Mouse (Mus musculus) brown adipose tissue, adult 24 weeks (tissue): Measurements from ENCODE around the gene Tas2r134. TPM values are rescaled to one million over a fixed set of nuclear protein-coding genes. Genes with fewer than 3 reads are reported as not detected.

Experiments used
- H3K27ac ChIP-seq: fragments of 200-500 bp; replicated peaks from 2 replicates; pipeline ENCODE4 v1.5.1; 2012; ENCODE audit warnings: low read depth, mild to moderate bottlenecking, low read length
- H3K4me1 ChIP-seq: fragments of 200-500 bp; 2 replicates; pipeline ENCODE4 v1.6.1; 2012; ENCODE audit warnings: low read length, mixed read lengths; ENCODE audit not compliant: control insufficient read depth, insufficient read depth, insufficient read length
- H3K4me3 ChIP-seq: fragments of 200-500 bp; 2 replicates; pipeline ENCODE4 v1.5.1; 2012; ENCODE audit warnings: low read depth, mild to moderate bottlenecking, low read length, moderate library complexity; ENCODE audit not compliant: insufficient read depth
- polyA plus RNA-seq: library from polyadenylated mRNA; stranded (reverse); fragments of >200 nt; gene quantifications from 2 replicates; pipeline ENCODE4 v1.2.4, GENCODE M21; 2012; ENCODE audit not compliant: missing spikeins, insufficient read depth, insufficient read length

Gene Tas2r134
- not detected in 2 replicates for polyA plus RNA-seq

DNA sequence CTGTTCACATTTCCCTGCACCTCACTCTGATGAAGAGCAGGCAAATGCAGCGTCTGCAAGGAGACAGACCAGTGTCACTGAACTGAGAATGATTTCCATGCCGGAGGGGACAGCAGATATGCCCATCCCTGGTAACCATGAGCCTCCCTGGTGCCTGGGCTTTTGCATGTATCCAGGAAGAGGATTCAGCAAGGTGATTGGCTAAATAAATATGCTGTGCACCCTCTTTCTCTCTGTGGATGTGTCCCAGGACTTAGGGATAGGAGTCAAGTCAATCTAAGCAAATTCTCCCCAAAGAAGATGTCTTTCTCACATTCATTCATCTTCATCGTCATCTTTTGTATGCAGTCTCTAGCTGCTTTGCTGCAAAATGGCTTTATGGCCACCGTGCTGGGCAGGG is at the start of gene Tas2r134:
Tas2r134 (plus strand) TSS at position 301 of the 400 bp plus-strand sequence.
- H3K4me1 ChIP-seq, result no peaks in the 10 kb centered on the region
- H3K27ac ChIP-seq, result no peak within 1 kb of the TSS
- H3K4me3 ChIP-seq, result no peak within 1 kb of the TSS

DNA sequence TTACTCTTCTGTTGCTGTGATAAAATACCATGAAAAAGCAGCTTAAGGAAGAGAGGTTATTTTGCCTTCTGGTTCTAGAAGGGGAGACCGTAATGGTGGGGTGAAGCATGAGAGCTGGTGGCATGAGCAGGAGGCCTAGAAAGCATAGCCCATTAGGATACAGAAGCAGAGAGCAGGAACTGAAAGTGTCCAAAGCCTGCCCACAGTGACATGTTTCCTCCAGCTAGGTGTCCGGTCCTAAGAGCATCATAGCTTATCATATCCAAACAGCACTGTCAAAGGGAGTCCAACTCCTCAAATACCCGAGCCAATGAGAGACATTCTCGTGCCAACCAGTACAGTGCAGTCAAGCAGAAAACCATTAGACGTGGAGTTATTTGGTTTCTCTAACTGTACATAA is 47.5 kb upstream of the Tas2r134 start:
- no peak overlapping the region for H3K4me3 ChIP-seq
- no peak overlapping the region for H3K27ac ChIP-seq
- no peaks in the 10 kb centered on the region for H3K4me1 ChIP-seq

DNA sequence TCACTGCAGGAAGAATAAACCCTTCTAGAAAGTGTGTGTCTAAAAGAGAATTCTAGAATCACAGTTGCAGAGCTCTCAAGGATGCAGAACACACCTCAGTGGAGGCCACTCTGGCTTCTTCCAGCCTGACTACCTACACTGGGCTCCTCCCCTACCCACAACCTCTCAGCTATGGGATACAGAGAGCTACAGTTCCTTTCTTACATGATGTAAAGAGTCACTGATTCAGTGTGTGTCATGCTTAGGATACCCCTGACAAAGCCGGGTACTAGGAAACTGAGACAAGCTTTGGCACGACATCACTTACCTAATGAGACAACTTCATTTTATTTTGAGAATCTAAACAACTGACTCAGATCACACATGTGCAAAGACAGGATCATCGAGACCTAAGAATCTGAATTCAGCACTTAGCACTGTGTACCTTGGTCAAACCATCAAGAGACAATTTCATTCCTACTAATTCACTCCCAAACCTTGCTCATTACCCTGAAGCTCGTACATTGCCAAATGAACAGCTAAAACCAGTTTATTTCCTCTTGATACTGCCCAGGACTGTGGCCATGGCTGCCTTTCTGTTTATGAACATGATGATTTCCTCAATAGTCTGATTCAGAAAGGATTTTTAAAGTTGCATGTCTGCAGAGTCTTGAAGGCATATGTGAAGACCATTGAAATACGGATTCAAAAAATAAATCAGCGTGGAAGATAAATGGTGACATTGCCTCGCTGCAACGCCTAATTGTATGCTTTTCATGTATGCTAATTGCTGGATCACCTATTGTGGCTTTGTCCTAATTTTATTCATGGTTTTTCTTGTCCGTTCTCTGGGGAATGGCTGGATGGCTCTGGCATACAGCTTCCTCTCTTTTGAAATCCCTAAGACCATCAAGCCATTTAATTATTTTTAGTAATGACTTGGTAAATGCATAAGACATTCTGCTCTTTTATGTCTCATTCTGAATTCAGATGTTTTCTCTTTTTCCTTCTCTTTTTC is 43.0 kb upstream of the Tas2r134 start:
- H3K4me1 ChIP-seq, result no peaks in the 10 kb centered on the region
- no peak overlapping the region for H3K27ac ChIP-seq
- H3K4me3 ChIP-seq, result no peak overlapping the region

DNA sequence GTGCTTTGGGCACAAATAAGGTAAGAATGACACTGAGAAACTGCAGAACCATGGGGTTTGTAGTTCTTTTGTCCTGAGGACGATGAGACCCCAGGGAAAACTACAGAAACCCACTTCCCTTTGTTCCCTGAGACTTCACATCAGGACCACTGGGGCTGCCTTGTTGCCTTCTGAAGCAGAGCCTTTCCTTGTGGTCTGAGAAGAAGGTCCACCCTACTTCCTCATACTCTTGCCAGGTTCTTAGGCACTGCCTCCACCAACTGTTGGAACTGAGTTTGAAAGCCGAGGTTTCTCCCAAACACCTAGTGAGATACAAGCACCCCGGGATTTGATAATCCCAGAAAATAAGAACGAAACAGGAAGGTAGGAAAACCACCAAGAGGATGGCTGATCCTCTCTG is 39.0 kb upstream of the Tas2r134 start:
- Histone ChIP-seq H3K4me1 (no peaks in the 10 kb centered on the region), H3K4me3 (no peak overlapping the region), H3K27ac (no peak overlapping the region)

DNA sequence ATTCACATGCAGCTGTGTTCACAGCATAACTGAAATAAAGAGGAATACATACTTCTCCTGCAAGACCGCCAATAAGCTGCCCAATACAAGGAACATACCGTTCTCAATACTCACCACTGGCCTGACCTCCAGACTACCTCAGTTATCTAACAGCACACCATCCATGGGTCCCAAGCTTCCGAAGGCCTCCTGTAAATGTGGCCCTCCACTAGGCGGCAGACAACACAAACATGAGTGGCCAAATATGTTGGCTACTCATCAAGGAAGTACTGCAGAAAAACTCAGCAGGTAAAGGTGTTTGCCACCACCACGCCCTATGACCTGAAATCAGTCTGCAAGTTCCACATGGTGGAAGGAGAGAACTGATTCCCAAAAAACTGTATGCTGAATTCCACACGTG is 38.4 kb upstream of the Tas2r134 start:
- Histone ChIP-seq H3K4me1 (no peaks in the 10 kb centered on the region), H3K27ac (no peak overlapping the region), H3K4me3 (no peak overlapping the region)

DNA sequence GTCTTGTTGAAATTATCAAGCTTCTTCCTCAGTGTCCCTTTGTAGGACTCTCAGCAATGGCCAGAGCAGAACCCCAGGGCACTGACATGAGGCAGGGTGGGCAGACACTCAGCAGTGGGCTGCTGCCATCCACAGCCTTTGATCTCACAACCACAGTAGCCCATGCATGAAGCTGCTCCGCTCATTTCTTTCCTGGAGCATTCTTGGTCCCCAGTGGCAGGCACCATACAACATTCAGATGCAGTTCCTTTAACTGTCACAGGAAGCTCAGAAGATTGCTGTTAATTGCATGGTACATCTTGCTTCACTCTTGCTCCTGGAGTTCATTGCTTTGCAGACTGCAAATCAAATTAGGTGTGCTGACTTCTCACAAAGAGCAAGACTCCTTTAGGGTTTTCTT is 37.7 kb upstream of the Tas2r134 start:
- H3K27ac ChIP-seq, result no peak overlapping the region
- H3K4me3 ChIP-seq, result no peak overlapping the region
- no peaks in the 10 kb centered on the region for H3K4me1 ChIP-seq

DNA sequence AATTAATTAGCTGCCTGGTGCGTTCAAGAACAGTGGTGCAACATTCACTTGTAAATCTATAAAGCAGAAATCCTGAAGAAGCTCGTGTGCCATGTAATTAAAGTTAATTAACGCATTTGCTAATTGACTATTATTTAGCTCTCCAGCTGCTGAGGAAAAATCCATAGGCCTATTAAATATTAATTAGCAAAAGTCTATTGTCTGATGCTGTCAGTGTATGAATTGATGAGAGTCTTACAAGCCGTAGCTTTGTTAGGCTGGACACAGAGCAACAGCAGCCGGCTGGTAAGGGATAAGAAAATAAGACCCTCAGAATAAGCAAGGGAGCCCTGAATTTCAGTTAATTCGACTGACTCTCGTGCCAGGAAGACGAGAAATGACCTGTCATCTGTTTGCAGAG is 37.0 kb upstream of the Tas2r134 start:
- H3K4me3 ChIP-seq, result no peak overlapping the region
- H3K4me1 ChIP-seq, result no peaks in the 10 kb centered on the region
- no peak overlapping the region for H3K27ac ChIP-seq

DNA sequence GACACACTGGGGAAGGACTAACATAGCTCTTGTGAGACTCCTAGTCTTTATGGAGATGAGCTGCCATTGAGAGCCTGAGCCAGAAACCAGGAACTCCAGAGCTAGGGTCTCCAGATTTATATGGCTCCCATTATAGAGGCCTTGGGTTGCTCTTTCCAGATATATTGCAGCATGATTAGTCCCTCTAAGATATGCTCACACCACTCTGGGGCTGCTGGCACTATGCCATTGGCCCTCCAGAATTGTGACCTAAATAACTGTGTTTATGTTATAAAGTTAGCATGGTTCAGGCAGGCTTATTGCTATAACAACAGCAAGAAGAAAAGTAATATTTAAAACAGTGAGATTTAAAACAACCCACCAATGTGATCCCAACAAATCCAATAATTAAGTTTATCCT is 35.2 kb upstream of the Tas2r134 start:
- Histone ChIP-seq H3K27ac (no peak overlapping the region), H3K4me3 (no peak overlapping the region), H3K4me1 (no peaks in the 10 kb centered on the region)

DNA sequence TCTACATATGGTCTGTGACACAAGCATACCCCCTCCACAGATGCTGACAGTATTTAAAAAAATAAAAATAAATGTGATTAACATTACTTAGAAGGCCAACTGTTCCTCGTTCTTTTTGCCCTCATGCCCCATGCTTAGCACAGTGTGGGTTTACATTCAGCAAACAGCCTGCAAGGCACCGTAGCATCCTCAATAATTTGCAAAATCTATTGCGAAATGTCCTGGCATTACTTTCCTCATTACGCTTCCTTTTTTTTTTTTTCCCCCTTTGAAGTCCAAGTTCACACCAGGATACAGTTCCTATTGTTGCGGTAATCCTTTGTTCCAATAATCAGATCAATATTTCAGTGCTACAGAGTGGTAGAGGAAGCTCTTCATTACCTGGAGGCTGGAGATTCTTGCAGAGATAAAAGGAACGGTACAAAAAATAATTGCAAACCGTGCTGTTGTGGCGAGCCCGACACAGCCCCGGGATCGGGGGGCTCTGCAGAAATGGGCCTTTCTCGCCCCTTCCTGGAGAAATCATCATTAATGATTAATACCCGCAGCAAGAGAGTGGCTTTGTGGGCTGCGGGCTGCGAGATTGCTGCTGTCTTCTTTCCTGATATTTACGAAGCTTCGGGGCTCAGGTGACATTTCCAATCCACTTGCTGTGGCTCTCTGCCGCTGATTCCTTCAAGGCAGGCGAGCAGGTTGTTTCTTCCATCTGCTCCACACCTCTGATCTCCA is 27.7 kb upstream of the Tas2r134 start:
- no peak overlapping the region for H3K27ac ChIP-seq

DNA sequence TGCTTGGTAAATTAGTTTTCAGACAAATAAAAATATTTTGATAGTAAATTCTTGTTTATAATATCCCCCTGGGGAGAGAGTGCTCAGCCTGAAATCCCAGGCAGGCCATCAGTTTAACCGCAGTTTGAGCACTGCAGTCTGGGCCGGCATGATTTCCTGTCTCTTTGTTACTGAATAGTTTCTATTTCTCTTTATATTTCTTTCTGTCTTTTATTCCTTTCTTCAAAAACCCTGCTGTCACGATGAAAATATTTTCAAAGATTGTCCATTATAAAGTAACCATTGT is 27.2 kb upstream of the Tas2r134 start:
- Histone ChIP-seq H3K27ac (no peak overlapping the region), H3K4me3 (no peak overlapping the region), H3K4me1 (no peaks in the 10 kb centered on the region)

More for the DNA sequence above, 27.7 kb upstream of the Tas2r134 start:
- H3K4me3 ChIP-seq, result no peak overlapping the region
- no peaks in the 10 kb centered on the region for H3K4me1 ChIP-seq

DNA sequence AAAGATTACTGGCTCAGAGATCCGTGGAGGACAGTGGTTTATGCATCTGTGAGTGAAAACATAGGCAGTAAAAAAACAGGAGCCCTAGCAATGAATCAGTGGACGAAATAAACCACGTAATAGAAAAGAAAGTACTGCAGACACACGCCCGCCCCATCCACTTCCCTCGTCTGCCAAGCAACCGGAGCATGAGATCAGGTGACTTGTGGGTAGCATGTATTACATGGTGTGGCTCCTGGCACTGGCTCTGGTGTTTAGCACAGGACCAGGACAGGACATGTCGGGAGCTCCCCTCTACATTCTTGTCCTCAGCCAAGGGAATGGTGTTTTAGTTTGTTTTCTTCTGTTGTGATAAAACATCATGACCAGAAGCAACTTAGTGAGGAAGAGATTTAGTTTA is 26.4 kb upstream of the Tas2r134 start:
- no peaks in the 10 kb centered on the region for H3K4me1 ChIP-seq
- no peak overlapping the region for H3K27ac ChIP-seq
- H3K4me3 ChIP-seq, result no peak overlapping the region

DNA sequence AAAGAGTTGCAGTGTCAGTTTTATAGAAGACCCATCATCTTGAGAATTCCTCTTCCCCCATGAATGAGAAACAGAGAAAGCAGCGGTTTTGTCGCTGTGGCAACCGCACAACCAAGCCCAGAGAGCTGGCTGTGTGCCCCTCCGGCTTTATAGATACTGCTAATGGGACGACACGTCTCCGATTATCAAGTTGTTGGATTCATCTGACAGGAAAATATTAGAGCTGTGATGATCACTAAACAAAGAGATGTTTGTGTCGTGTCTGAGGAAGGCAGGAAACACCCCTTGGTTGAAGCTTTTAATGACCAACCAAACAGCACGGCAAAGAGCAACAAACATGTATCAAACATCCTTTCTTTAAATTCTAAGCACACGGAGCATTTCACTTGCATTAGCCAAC is 17.0 kb upstream of the Tas2r134 start:
- H3K4me1 ChIP-seq, result no peaks in the 10 kb centered on the region
- no peak overlapping the region for H3K4me3 ChIP-seq
- H3K27ac ChIP-seq, result no peak overlapping the region

DNA sequence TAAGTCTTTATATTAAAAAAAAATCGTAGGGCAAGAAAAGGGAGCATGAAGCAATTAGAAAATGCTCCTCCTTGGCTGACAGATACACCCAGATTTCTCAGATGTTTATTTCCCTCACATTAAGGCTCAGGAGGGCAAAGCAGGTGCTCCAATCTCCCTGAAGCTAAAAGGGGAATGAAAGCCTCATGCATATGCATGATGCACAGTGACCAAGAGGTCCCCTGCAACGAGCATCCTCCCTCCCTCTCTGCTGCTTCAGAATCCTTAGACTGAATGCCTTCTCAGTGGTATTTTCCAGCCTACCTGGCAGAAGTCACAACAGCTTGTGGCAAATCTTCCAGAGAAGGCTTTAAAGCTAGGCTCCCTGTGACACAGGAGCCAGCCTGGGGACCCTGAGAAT is 16.4 kb upstream of the Tas2r134 start:
- Histone ChIP-seq H3K4me1 (no peaks in the 10 kb centered on the region), H3K4me3 (no peak overlapping the region), H3K27ac (no peak overlapping the region)

DNA sequence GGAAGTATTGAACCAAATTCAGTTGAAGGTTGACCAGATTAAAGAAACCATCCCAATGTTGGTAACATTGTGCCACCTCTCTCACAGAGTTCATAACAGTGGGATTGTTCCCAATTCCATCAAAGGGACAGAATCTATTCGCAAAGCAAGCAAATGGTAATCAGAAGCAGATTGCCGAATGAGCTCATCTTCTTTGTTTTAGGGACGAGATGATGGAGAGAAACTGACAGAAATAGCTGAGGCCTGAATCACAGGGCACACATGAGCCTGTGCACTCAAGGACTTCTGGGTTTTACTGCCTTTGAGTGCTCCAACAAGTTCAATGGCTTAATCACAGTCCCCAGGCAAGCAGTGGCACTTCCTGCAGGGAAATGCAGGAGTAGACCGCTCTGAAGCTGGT is 13.6 kb upstream of the Tas2r134 start:
- Histone ChIP-seq H3K27ac (no peak overlapping the region), H3K4me3 (no peak overlapping the region), H3K4me1 (no peaks in the 10 kb centered on the region)

DNA sequence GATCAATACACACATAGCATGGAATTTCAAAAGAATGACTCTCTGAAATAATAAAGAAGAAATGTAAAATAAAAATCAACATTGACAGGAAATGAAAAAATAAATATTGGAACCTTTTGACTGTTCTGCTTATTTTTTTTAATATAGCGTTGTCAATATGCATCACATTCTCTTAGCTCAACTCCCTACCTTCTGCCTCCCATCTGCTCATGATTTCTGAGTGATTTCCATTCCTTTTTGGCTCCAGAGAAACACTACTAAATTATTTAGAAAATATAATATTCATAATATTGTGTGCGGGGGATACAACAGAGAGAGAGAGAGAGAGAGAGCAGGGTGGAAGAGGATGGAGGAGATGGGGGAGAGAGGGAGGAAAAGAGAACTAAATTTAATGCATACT is 5.4 kb upstream of the Tas2r134 start:
- Histone ChIP-seq H3K27ac (no peak overlapping the region), H3K4me1 (no peaks in the 10 kb centered on the region), H3K4me3 (no peak overlapping the region)

DNA sequence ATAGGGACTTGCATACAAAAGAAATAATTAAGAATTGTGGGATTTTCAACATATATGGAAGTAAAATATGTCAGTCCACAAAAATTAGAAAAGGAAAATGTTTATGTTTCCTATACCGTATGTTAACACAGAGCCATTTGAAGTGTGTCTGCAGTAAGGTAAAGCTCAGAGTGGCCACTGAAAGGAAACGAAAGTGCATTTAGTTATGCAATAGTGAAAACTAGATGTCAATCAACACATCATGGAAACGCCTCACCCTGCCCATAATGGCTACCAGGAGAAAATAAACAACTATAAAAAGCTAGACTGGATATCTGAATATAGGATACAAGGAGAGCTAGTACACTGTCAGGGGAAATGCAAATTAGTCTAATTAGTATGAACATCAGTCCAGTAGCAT is 1.3 kb upstream of the Tas2r134 start:
- Histone ChIP-seq H3K27ac (no peak overlapping the region), H3K4me1 (no peaks in the 10 kb centered on the region), H3K4me3 (no peak overlapping the region)
